Mouse (Mus musculus) lung, adult 2 months (tissue): Measurements from ENCODE around the gene Trmt10b. TPM values are rescaled to one million over a fixed set of nuclear protein-coding genes. Genes with fewer than 3 reads are reported as not detected.

Experiments
- DNase-seq: peaks from one replicate; pipeline ENCODE4 v3.0.0; 2022
- H3K4me1 ChIP-seq: fragments of 200-500 bp; 2 replicates; pipeline ENCODE4 v1.6.1; 2011; ENCODE audit warnings: low read length; ENCODE audit not compliant: control insufficient read depth, insufficient read depth
- H3K4me3 ChIP-seq: fragments of 200-500 bp; replicated peaks from 2 replicates; pipeline ENCODE3; 2011; ENCODE audit warnings: low read depth, mild to moderate bottlenecking, control low read depth, low read length; ENCODE audit errors: extremely low read depth
- CTCF ChIP-seq: fragments of 200-500 bp; IDR thresholded peaks from 2 replicates; pipeline ENCODE4 v1.5.1; 2011; ENCODE audit warnings: mild to moderate bottlenecking, low read length, control low read depth; ENCODE audit not compliant: insufficient read depth
- POLR2A ChIP-seq: fragments of 200-500 bp; IDR thresholded peaks from 2 replicates; pipeline ENCODE4 v1.6.1; 2011; ENCODE audit warnings: low read depth, mild to moderate bottlenecking, control low read depth, low read length, borderline replicate concordance; ENCODE audit errors: extremely low read depth
- WGBS: fragments of 180-500 bp; shearing (Covaris S2); methylation state at CpG from one replicate; pipeline ENCODE4 v1.1.7; 2018; 5-methylcytosine and 5-hydroxymethylcytosine counted together
- polyA plus RNA-seq: library from polyadenylated mRNA; depleted of rRNA; stranded (reverse); fragments of >200 nt; gene quantifications from 2 replicates; pipeline ENCODE4 v1.2.3, GENCODE M21; 2012

Trmt10b gene
- polyA plus RNA-seq, 1 experiment = 3.0 TPM

DNA sequence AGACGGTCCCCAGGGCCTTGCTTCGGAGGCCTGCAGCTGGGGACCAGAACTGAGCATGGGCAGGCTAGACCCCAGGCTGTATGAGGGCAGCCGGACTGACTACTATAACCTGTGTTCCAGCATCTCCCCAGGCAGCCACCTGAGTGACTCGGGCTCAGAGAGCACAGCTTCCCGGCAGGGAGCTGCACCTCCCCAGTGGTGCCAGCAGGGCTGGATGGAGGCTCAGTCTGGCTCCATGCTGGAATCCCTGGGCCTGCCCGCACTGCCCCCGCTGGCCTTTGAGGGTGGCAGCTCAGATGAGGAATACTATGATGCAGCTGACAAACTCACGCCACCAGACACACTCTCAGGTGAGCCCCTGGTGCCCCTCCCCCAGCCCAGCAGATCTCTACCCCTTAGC is 17.6 kb upstream of the Trmt10b start:
- no peak for TF ChIP-seq CTCF
- TF ChIP-seq POLR2A = no peak
- Histone ChIP-seq H3K4me3 (no peak overlapping the region), H3K4me1 (no peaks in the 10 kb centered on the region)
- DNase-seq = no peak
- 47% methylated on average over 8 of the region's 8 CpGs for WGBS

DNA sequence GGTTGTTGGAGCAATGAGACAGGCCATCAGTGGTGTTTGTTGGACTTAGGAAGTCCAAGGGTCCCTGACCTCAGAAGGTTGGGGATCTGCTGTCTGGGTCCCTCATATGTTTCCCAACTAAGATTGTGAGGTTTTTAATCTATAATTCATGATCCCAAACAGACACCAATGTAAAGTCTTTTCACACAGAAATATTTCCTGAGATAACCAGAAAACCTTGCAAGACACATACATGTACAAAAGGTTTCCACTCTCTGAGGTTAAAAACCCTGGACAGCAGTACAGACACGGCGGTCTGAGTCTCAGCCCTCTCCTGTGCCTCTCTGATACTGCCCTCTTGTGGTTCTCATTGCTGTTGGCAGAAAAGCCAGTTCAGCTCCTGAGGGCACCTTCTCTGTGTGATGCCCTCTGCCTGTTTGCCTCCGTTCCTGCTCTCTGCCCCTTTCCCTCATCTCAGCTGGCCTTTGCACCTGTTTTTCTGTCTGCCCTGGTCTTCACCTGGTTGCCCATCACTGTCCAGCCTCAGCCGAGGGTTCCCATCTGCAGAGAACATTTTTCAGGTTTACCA is 16.9 kb upstream of the Trmt10b start:
- Histone ChIP-seq H3K4me3 (no peak overlapping the region), H3K4me1 (no peaks in the 10 kb centered on the region)
- TF ChIP-seq CTCF (peak; percentile 84), POLR2A (no peak)
- WGBS = 16% methylated on average over 4 of the region's 4 CpGs
- peak; percentile 31 for DNase-seq

DNA sequence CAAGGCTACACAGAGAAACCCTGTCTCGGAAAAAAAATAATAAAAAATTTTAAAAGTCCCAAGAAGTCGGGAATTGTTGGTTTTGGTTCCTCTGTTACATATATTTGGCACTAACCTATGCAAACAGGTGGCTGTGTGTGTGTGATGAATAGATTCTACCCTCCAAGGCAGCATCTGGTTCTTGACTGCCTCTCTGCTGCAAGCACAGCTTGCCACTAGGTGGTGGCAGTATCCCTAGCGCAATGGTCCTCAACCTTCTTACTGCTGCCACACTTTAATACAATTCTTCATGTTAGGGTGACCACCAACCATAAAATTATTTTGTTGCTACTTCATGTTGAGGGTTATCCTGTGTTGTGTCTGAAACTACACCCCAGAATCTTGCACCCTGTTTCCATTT is 10.6 kb upstream of the Trmt10b start:
- 41% methylated on average over 3 of the region's 3 CpGs for WGBS
- TF ChIP-seq CTCF (peak; percentile 63), POLR2A (no peak)
- no peak overlapping the region for H3K4me3 ChIP-seq
- DNase-seq = no peak
- H3K4me1 ChIP-seq = no peaks in the 10 kb centered on the region

DNA sequence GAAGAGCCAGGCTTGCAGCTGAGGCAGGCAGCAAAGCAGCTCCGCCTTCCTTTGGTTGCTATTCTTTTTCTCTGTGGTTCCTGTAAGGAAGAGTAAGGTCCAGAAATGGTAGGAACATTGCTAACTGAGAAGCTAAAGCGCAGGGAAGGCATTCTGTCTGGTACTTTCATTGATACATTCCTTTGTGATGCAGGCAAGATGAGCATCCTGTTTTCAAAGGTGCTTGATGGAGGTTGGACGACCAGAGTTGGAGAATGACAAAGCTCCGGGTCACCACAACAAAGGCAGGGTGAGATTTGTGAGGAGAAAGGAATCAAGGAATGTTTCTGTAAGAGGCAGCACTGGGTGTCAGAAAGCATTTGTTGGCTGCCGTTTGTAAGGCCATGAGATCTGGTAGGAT is 9.0 kb upstream of the Trmt10b start:
- WGBS = 78% methylated on average over 5 of the region's 5 CpGs
- DNase-seq = no peak
- Histone ChIP-seq H3K4me3 (no peak overlapping the region), H3K4me1 (no peaks in the 10 kb centered on the region)
- TF ChIP-seq CTCF (no peak), POLR2A (no peak)

DNA sequence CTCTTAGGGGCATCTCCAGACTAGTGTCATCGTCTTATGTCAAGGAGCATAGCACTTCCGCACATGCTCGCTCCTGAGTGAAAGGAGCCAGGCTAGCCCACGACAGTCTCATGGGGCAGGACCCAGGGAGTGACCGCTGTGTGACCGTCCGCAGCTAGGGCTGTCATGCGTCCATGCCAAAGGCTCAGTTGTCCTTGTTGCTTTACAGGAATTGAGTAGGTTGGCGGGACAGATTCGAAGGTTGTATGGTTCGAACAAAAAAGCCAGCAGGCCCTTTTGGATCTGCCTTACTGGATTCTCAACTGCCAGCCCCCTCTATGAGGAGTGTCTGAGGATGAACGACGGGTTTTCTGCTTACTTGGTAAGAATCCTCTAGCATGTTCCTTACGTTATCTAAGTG is 8.6 kb downstream of the Trmt10b start:
- no peak for DNase-seq
- no peak for TF ChIP-seq POLR2A
- TF ChIP-seq CTCF = no peak
- WGBS = 97% methylated on average over 14 of the region's 14 CpGs
- no peak overlapping the region for H3K4me3 ChIP-seq
- no peaks in the 10 kb centered on the region for H3K4me1 ChIP-seq

DNA sequence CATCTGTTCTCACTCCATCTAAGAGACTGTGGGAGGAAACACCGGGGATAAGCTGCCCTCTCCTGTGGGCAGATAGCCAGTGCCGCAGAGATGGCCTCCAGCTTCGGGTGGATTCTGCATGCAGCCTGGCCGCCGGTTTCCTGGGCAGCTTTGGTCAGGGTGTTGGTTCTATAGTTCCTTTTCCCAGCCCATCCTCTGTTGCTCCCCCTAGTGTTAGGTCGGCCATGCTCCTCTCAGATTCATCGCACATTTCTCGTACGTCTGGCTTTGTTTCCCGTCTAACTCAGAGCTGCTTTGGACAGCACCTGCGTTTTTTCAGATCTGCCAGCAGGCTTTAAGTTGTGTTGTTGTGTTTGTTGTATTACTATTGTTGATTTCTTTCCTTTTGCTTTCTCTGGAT is 11.1 kb downstream of the Trmt10b start:
- TF ChIP-seq POLR2A (no peak), CTCF (peak; percentile 65)
- DNase-seq = no peak
- H3K4me1 ChIP-seq = no peaks in the 10 kb centered on the region
- 25% methylated on average over 11 of the region's 11 CpGs for WGBS
- H3K4me3 ChIP-seq = no peak overlapping the region

DNA sequence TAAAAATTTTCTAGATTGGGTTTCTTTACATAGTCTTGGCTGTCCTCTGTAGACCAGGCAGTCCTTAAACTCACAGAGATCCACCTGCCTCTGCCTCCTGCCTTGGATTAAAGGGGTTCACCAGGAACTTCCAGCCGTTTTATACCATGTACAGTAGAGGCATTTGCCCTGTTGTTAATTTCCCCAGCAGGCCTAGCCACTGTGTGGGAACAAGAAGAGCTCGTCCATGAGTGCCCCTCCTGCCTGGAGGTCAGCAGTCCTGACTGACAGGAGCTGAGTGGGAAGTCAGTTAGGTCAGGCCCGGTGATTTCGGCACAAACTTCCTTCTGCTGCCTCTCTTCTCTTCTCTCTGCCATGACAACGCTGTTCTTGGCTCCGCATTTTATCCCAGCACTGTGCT is 11.7 kb downstream of the Trmt10b start:
- Histone ChIP-seq H3K4me3 (no peak overlapping the region), H3K4me1 (no peaks in the 10 kb centered on the region)
- no peak for DNase-seq
- TF ChIP-seq POLR2A (no peak), CTCF (no peak)
- 86% methylated on average over 6 of the region's 6 CpGs for WGBS

DNA sequence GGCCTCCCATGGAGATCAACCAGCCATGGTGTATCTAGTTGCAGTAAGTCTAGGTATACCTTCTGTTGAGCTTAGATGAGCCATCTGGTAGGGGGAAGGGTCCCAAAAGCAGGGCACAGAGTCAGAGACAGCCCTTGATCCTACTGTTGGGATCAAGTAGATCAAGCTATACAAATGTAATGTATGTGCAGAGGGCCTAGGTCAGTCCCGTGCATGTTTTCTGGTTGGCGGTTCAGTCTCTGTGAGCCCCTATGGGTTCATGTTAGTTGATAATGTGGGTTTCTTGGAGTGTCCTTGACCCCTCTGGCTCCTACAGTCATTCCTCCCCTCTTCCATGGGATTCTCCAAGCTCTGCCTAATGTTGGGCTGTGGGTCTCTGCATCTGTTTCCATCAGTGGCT is 14.1 kb downstream of the Trmt10b start:
- WGBS = 94% methylated on average over 2 of the region's 2 CpGs
- no peak for TF ChIP-seq CTCF
- TF ChIP-seq POLR2A = no peak
- Histone ChIP-seq H3K4me1 (no peaks in the 10 kb centered on the region), H3K4me3 (no peak overlapping the region)
- DNase-seq = no peak

DNA sequence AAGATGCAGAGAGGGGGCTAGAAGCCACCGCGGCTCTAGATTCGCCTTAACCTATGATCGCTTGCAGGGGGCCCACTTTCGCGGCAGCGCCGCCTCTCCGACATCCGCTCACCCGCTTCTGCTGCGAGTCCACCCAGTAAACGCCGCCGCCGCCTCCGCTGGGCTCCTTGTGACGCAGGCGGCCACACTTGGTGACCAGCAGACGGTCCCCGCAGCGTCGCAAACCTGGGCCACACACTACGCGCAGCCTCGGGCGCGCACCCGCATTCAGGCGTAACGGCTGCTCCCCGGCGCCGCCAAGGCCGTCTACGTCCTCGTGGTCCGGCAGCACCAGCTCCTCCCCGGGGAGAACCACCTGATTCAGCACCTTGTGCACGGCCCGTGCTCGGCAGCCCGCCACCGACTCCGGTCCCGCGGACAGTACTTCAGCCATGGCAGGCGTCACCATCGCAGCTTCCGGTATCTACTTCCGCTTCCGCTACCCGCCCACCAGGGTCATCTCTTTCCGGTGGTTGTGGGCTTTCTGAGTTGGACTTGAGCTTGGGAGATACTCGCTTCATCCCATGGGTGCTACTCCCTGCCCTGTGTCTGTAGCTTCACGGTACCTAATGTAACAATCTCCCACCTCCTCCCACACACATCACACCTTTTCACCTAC is 23.4 kb downstream of the Trmt10b start:
- Histone ChIP-seq H3K4me1 (peaks cover 7% of the 10 kb centered on the region; the same call in 1 of the 2 replicates), H3K4me3 (peak overlapping the region; percentile 98)
- TF ChIP-seq POLR2A (peak; percentile 81; the same call in 1 of the 2 replicates), CTCF (no peak)
- under 1% methylated on average over 56 of the region's 56 CpGs for WGBS
- peak; percentile 87 for DNase-seq

DNA sequence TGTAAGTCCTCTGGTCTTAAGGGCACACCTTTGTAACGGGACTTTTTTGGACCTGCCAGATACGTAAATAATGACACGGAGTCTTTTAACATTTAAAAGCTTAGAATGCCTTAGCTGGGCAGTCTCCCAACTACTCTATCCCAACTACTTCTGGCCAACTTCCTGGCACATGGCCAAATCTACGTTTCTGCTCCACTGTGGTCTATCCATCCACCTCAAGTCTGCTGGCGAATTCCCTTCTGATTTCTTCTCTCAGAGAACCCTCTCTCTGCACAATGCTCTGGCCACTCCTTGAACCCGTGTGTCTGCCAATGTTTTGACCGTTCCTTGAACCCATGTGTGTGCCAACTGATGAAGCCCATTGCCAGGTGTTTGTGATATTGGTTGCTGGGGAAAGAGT is 34.2 kb downstream of the Trmt10b start:
- TF ChIP-seq CTCF = no peak
- TF ChIP-seq POLR2A = no peak
- DNase-seq = no peak
- Histone ChIP-seq H3K4me1 (no peaks in the 10 kb centered on the region), H3K4me3 (no peak overlapping the region)
- 50% methylated on average over 7 of the region's 7 CpGs for WGBS
